Mouse (Mus musculus) intestine, postnatal 0 days (tissue): ENCODE measurements at regions not wholly inside any gene's neighbourhood (a gene's known extent, or its start where the extent isn't known, plus 50 kb on each side); places are given as distances from the start of the nearest gene placed in this dataset.

Experiments
- ATAC-seq: fragments of 200-750 bp; cut with Nextera tagmentation; 2 replicates; pipeline ENCODE4 v1.8.0; 2017; ENCODE audit warnings: mild to moderate bottlenecking, moderate TSS enrichment, moderate library complexity
- H3K27ac ChIP-seq: fragments of 300-500 bp; sonication (generic); 2 replicates; pipeline ENCODE4 v1.5.1; 2014; ENCODE audit warnings: mild to moderate bottlenecking, low read depth, low read length, moderate library complexity
- H3K27me3 ChIP-seq: fragments of 300-500 bp; sonication (generic); replicated peaks from 2 replicates; pipeline ENCODE4 v1.6.1; 2014; ENCODE audit warnings: low read length, mixed read lengths; ENCODE audit not compliant: control insufficient read depth, insufficient read depth
- H3K36me3 ChIP-seq: fragments of 300-500 bp; sonication (generic); 2 replicates; pipeline ENCODE4 v1.6.1; 2014; ENCODE audit warnings: mild to moderate bottlenecking, moderate library complexity; ENCODE audit not compliant: control insufficient read depth, insufficient read depth
- H3K4me1 ChIP-seq: fragments of 300-500 bp; sonication (generic); replicated peaks from 2 replicates; pipeline ENCODE4 v1.6.1; 2014; ENCODE audit warnings: antibody characterized with exemption, low read length, mixed read lengths; ENCODE audit not compliant: control insufficient read depth, insufficient read depth
- H3K4me2 ChIP-seq: fragments of 300-500 bp; sonication (generic); replicated peaks from 2 replicates; pipeline ENCODE4 v1.6.1; 2014; ENCODE audit warnings: low read depth, mild to moderate bottlenecking, moderate library complexity
- H3K4me3 ChIP-seq: fragments of 300-500 bp; sonication (generic); 2 replicates; pipeline ENCODE4 v1.5.1; 2014; ENCODE audit warnings: low read depth, low read length
- H3K9ac ChIP-seq: fragments of 300-500 bp; sonication (generic); 2 replicates; pipeline ENCODE4 v1.6.1; 2014; ENCODE audit warnings: mild to moderate bottlenecking, low read depth, low read length
- H3K9me3 ChIP-seq: fragments of 300-500 bp; sonication (generic); 2 replicates; pipeline ENCODE4 v1.6.1; 2016; ENCODE audit warnings: mixed run types; ENCODE audit not compliant: control insufficient read depth
- CTCF ChIP-seq: sonication (generic); IDR thresholded peaks from 2 replicates; pipeline ENCODE4 v1.5.1; 2016; ENCODE audit warnings: low read depth, mild to moderate bottlenecking, control low read depth, antibody characterized with exemption, moderate library complexity
- WGBS: fragments of 180-500 bp; shearing (Covaris S2); extraction: QIAGEN DNeasy Blood & Tissue Kit; methylation state at CpG from one replicate; pipeline ENCODE4 v1.1.7; 2014; 5-methylcytosine and 5-hydroxymethylcytosine counted together

GRCm38 (mm10) chr10:30132243-30132642 is 68.1 kb downstream of the Cenpw start:
- no peak for TF ChIP-seq CTCF
- no peaks in the 10 kb centered on the region for H3K4me1 ChIP-seq

GRCm38 (mm10) chr10:30110341-30110740 is 90.0 kb downstream of the Cenpw start:
- 64% methylated on average over 3 of the region's 3 CpGs for WGBS
- no peaks in the 10 kb centered on the region for H3K27me3 ChIP-seq
- TF ChIP-seq CTCF, result no peak
- ATAC-seq, result no peak
- H3K36me3 ChIP-seq, result no peaks in the 10 kb centered on the region
- H3K4me2 ChIP-seq, result no peak overlapping the region
- H3K9me3 ChIP-seq, result no peaks in the 10 kb centered on the region
- H3K4me3 ChIP-seq, result no peak overlapping the region
- no peak overlapping the region for H3K9ac ChIP-seq
- H3K27ac ChIP-seq, result no peak overlapping the region
- no peaks in the 10 kb centered on the region for H3K4me1 ChIP-seq

More at GRCm38 (mm10) chr10:30132243-30132642, 68.1 kb downstream of the Cenpw start:
- Histone ChIP-seq H3K9me3 (no peaks in the 10 kb centered on the region), H3K4me2 (no peak overlapping the region), H3K4me3 (no peak overlapping the region), H3K36me3 (no peaks in the 10 kb centered on the region), H3K9ac (no peak overlapping the region), H3K27me3 (no peaks in the 10 kb centered on the region), H3K27ac (no peak overlapping the region)
- ATAC-seq, result no peak

GRCm38 (mm10) chr10:30102443-30102842 is 97.9 kb downstream of the Cenpw start:
- no peak for TF ChIP-seq CTCF
- Histone ChIP-seq H3K27ac (no peak overlapping the region), H3K4me2 (no peak overlapping the region), H3K4me3 (no peak overlapping the region), H3K4me1 (no peaks in the 10 kb centered on the region), H3K9ac (no peak overlapping the region), H3K9me3 (no peaks in the 10 kb centered on the region), H3K27me3 (no peaks in the 10 kb centered on the region), H3K36me3 (no peaks in the 10 kb centered on the region)
- no peak for ATAC-seq

- no peaks in the 10 kb centered on the region for H3K36me3 ChIP-seq
- no peak overlapping the region for H3K4me3 ChIP-seq
- no peak overlapping the region for H3K27ac ChIP-seq
- H3K4me1 ChIP-seq, result no peaks in the 10 kb centered on the region
- no peaks in the 10 kb centered on the region for H3K27me3 ChIP-seq
- no peak for TF ChIP-seq CTCF
- no peaks in the 10 kb centered on the region for H3K9me3 ChIP-seq
- H3K4me2 ChIP-seq, result no peak overlapping the region
- H3K9ac ChIP-seq, result no peak overlapping the region
- ATAC-seq, result no peak
These were observed 105.8 kb downstream of the Cenpw start for GRCm38 (mm10) chr10:30094603-30095002.

GRCm38 (mm10) chr10:30091549-30091948 is 108.8 kb downstream of the Cenpw start:
- no peak for TF ChIP-seq CTCF
- Histone ChIP-seq H3K36me3 (no peaks in the 10 kb centered on the region), H3K4me1 (no peaks in the 10 kb centered on the region), H3K4me2 (no peak overlapping the region), H3K4me3 (no peak overlapping the region), H3K9me3 (no peaks in the 10 kb centered on the region), H3K27me3 (no peaks in the 10 kb centered on the region), H3K27ac (no peak overlapping the region), H3K9ac (no peak overlapping the region)
- ATAC-seq, result no peak
- WGBS, result 4% methylated on average over 1 of the region's 1 CpGs

GRCm38 (mm10) chr10:30089406-30089805 is 111.0 kb downstream of the Cenpw start:
- Histone ChIP-seq H3K4me1 (no peaks in the 10 kb centered on the region), H3K27me3 (no peaks in the 10 kb centered on the region), H3K9ac (no peak overlapping the region), H3K27ac (no peak overlapping the region), H3K36me3 (no peaks in the 10 kb centered on the region), H3K4me3 (no peak overlapping the region), H3K9me3 (no peaks in the 10 kb centered on the region), H3K4me2 (no peak overlapping the region)
- ATAC-seq, result no peak
- TF ChIP-seq CTCF, result peak; percentile 60
- WGBS, result 47% methylated on average over 7 of the region's 7 CpGs

- H3K36me3 ChIP-seq, result no peaks in the 10 kb centered on the region
- H3K4me3 ChIP-seq, result no peak overlapping the region
- H3K9me3 ChIP-seq, result no peaks in the 10 kb centered on the region
- no peak overlapping the region for H3K4me2 ChIP-seq
- TF ChIP-seq CTCF, result no peak
- no peak overlapping the region for H3K27ac ChIP-seq
- no peak for ATAC-seq
- WGBS, result 90% methylated on average over 5 of the region's 5 CpGs
- H3K9ac ChIP-seq, result no peak overlapping the region
- no peaks in the 10 kb centered on the region for H3K4me1 ChIP-seq
- no peaks in the 10 kb centered on the region for H3K27me3 ChIP-seq
These were observed 115.3 kb downstream of the Cenpw start for GRCm38 (mm10) chr10:30085059-30085458.
